Mouse (Mus musculus) left cerebral cortex, postnatal 36 days (tissue): ENCODE measurements around the gene Zscan5b. TPM values are rescaled to one million over a fixed set of nuclear protein-coding genes. Genes with fewer than 3 reads are reported as not detected.
A peak's percentile ranks its signal among the peaks of the same experiment; 100 is the strongest.

ENCODE experiments used
- DNase-seq, 2 experiments: peaks; one replicate each; pipeline ENCODE4 v3.0.0; 2021 to 2022; ENCODE audit warnings: low spot score in 2 of 2, mixed read lengths in 1 of 2
- intact Hi-C: fragments of 180-260 bp; cut with DNase I; formaldehyde crosslinking; loops from one replicate; pipeline ENCODE4 v1.15.1; 2025
- total RNA-seq, 2 experiments: library from RNA; stranded (reverse); gene quantifications; 2 replicates each; pipeline ENCODE4 v1.2.3; 2021

The Zscan5b gene
- total RNA-seq, 2 experiments from 2014 or later = not detected

- intact Hi-C loops = loop anchor here (5.0 to 10.0 kb wide), 2 partner anchors 45 to 162 kb away; partner anchors contain the start of gene Zfp583
- peak; percentile 23 to 29 for DNase-seq
Measured at GRCm38 (mm10) chr7:6286921-6287531, 64.9 kb downstream of the Zscan5b start.

Other genes starting within 250 kb of the Zscan5b start
- not detected for gene Vmn1r65, start 211.3 kb upstream of the Zscan5b start, total RNA-seq
- gene Nlrp4c, start 177.1 kb upstream of the Zscan5b start, total RNA-seq = not detected
- 10 to 100 TPM; 26.1 to 29.0 TPM for gene Zfp787, start 66.3 kb upstream of the Zscan5b start, total RNA-seq
- gene Zfp444, start 50.1 kb upstream of the Zscan5b start, total RNA-seq = 10 to 100 TPM; 59.9 to 62.9 TPM
- not detected for gene Galp, start 25.2 kb upstream of the Zscan5b start, total RNA-seq
- gene Epp13, start 30.4 kb downstream of the Zscan5b start, total RNA-seq = not detected
- 10 to 100 TPM; 10.4 to 11.1 TPM for gene Zfp667, start 64.3 kb downstream of the Zscan5b start, total RNA-seq
- 10 to 100 TPM in 1 of 2 experiments, 1 to 10 TPM in 1; 9.0 to 11.2 TPM for gene Zfp583, start 109.0 kb downstream of the Zscan5b start, total RNA-seq
- 1 to 10 TPM; 5.4 to 7.8 TPM for gene Gm3854, start 121.5 kb downstream of the Zscan5b start, total RNA-seq
- gene Zfp78, start 141.0 kb downstream of the Zscan5b start, total RNA-seq = 1 to 10 TPM; 4.4 to 4.6 TPM
- gene Zfp28, start 161.0 kb downstream of the Zscan5b start, total RNA-seq = 1 to 10 TPM; 4.3 to 8.2 TPM
- 10 to 100 TPM; 13.5 to 14.7 TPM for gene Smim17, start 176.4 kb downstream of the Zscan5b start, total RNA-seq
- gene Gm20715, start 188.0 kb downstream of the Zscan5b start, total RNA-seq = under 1 TPM; 0.12 to 0.18 TPM
- gene Olfr1344, start 216.4 kb downstream of the Zscan5b start, total RNA-seq = 1 to 10 TPM; 1.0 to 1.2 TPM
- gene Olfr1336, start 233.9 kb downstream of the Zscan5b start, total RNA-seq = under 1 TPM; 0.05 to 0.14 TPM
- gene Olfr1346, start 244.8 kb downstream of the Zscan5b start, total RNA-seq = not detected